Mouse (Mus musculus) midbrain, embryonic 11.5 days (tissue): ENCODE measurements at regions not wholly inside any gene's neighbourhood (a gene's known extent, or its start where the extent isn't known, plus 50 kb on each side); places are given as distances from the start of the nearest gene placed in this dataset.

Experiments used
- ATAC-seq: fragments of 200-750 bp; cut with Nextera tagmentation; 2 replicates; pipeline ENCODE4 v1.8.0; 2017; ENCODE audit warnings: moderate TSS enrichment, moderate library complexity; ENCODE audit not compliant: low FRiP score
- DNase-seq: peaks from one replicate; pipeline ENCODE4 v3.0.0; 2015; ENCODE audit warnings: low spot score; ENCODE audit errors: missing footprints
- H3K27ac ChIP-seq: fragments of 300-500 bp; sonication (generic); 2 replicates; pipeline ENCODE4 v1.5.1; 2014; ENCODE audit warnings: low read depth, low read length
- H3K27me3 ChIP-seq: fragments of 300-500 bp; sonication (generic); 2 replicates; pipeline ENCODE4 v1.6.1; 2014; ENCODE audit warnings: mild to moderate bottlenecking, low read length, moderate library complexity, mixed read lengths; ENCODE audit not compliant: control insufficient read depth, insufficient read depth
- H3K36me3 ChIP-seq: fragments of 300-500 bp; sonication (generic); 2 replicates; pipeline ENCODE4 v1.6.1; 2014; ENCODE audit warnings: mild to moderate bottlenecking, low read length, moderate library complexity, mixed read lengths; ENCODE audit not compliant: control insufficient read depth, insufficient read depth
- H3K4me1 ChIP-seq: fragments of 300-500 bp; sonication (generic); 2 replicates; pipeline ENCODE4 v1.6.1; 2014; ENCODE audit warnings: low read length; ENCODE audit not compliant: control insufficient read depth, insufficient read depth
- H3K4me2 ChIP-seq: fragments of 300-500 bp; sonication (generic); 2 replicates; pipeline ENCODE4 v1.6.1; 2014; ENCODE audit warnings: mild to moderate bottlenecking, moderate library complexity
- H3K4me3 ChIP-seq: fragments of 300-500 bp; sonication (generic); 2 replicates; pipeline ENCODE4 v1.5.1; 2014; ENCODE audit warnings: low read depth, low read length
- H3K9ac ChIP-seq: fragments of 300-500 bp; sonication (generic); 2 replicates; pipeline ENCODE4 v1.6.1; 2014; ENCODE audit warnings: low read length
- H3K9me3 ChIP-seq: fragments of 300-500 bp; sonication (generic); 2 replicates; pipeline ENCODE4 v1.6.1; 2016; ENCODE audit warnings: low read length; ENCODE audit not compliant: control insufficient read depth
- WGBS: fragments of 180-500 bp; shearing (Covaris S2); extraction: QIAGEN DNeasy Blood & Tissue Kit; methylation state at CpG from one replicate; pipeline ENCODE4 v1.1.7; 2014; 5-methylcytosine and 5-hydroxymethylcytosine counted together

DNA sequence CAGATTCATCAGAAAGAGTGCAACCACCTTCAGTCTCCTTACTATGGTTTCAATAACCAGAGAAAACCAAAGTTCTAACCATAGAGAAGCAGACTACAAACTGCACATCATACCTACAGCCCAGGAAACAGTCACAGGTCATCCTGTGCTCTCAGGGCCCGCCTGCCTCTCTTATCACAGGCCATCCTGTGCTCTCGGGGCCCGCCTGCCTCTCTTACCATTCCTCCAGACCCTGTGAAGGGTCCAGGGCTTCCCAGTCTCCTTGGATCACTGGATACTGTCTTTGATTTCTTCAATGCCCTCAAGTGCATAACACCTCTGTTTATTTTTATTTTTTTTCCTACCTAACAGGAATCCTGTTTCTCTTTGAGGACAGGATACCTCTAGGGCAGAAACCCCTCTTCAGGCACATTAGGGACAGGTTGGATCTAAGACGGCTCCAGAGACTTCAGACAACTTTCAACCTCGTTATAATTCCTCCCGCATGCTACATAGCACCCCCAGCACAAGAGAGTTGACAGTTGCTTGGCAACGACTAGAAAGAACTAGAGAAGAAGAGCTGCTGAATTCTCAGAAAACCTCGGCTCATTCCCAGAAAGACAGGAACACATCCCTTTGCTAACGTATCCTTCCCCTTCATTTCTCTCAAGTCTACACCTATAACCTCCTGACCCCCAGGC lies 95.4 kb upstream of the Bmper start:
- no peaks in the 10 kb centered on the region for H3K36me3 ChIP-seq
- H3K4me3 ChIP-seq = no peak overlapping the region
- H3K27me3 ChIP-seq = no peaks in the 10 kb centered on the region
- H3K27ac ChIP-seq = no peak overlapping the region
- ATAC-seq (peak; percentile 64), DNase-seq (no peak)
- WGBS = 40% methylated on average over 9 of the region's 9 CpGs
- no peaks in the 10 kb centered on the region for H3K9me3 ChIP-seq
- peaks cover 12% of the 10 kb centered on the region for H3K4me1 ChIP-seq
- no peak overlapping the region for H3K9ac ChIP-seq
- no peak overlapping the region for H3K4me2 ChIP-seq

DNA sequence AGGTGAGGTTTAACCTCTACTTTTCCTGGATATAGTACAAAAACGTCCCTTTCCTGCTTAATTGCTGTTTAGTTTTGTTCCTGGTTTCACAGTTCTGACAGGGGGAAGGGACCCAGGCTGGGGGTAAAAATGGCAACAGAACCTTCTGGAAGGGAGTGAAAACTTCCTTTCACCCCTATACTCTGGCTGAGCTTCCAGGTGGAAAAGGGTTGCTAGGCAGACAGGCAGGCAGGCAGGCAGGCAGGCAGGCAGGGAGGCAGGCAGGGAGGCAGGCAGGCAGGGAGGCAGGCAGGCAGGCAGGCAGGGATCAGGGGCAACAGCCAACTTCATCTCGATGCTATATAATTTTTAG lies 94.9 kb upstream of the Bmper start:
- WGBS = 80% methylated on average over 2 of the region's 2 CpGs
- H3K4me1 ChIP-seq = peaks cover 12% of the 10 kb centered on the region
- H3K27me3 ChIP-seq = no peaks in the 10 kb centered on the region
- no peak for DNase-seq
- no peak overlapping the region for H3K4me2 ChIP-seq
- no peak for ATAC-seq
- H3K36me3 ChIP-seq = no peaks in the 10 kb centered on the region
- H3K4me3 ChIP-seq = no peak overlapping the region
- H3K9ac ChIP-seq = no peak overlapping the region
- H3K9me3 ChIP-seq = no peaks in the 10 kb centered on the region
- no peak overlapping the region for H3K27ac ChIP-seq

DNA sequence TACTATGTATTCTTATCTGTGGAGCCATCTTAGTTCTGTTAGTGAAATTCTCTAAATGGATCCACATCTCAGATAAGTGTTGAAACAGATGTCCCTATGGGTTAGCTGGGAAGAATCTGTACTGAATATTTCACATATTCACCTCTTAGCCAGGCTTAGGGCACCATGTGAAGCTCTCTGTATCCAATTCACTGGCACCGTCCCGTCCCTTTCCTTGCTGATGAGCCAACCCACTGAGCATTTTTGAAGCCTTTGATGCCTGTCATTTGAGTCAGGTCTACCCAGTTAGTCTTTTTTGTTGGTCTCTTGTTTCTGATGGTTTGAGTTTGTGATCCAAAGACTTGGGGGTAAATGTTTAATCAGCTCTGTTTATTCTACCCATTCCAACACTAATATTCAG lies 88.9 kb upstream of the Bmper start:
- Histone ChIP-seq H3K4me3 (no peak overlapping the region), H3K36me3 (no peaks in the 10 kb centered on the region), H3K9ac (no peak overlapping the region), H3K4me1 (no peaks in the 10 kb centered on the region), H3K4me2 (no peak overlapping the region), H3K9me3 (no peaks in the 10 kb centered on the region), H3K27ac (no peak overlapping the region), H3K27me3 (no peaks in the 10 kb centered on the region)
- 84% methylated on average over 2 of the region's 2 CpGs for WGBS
- DNase-seq (peak; percentile 6), ATAC-seq (no peak)

DNA sequence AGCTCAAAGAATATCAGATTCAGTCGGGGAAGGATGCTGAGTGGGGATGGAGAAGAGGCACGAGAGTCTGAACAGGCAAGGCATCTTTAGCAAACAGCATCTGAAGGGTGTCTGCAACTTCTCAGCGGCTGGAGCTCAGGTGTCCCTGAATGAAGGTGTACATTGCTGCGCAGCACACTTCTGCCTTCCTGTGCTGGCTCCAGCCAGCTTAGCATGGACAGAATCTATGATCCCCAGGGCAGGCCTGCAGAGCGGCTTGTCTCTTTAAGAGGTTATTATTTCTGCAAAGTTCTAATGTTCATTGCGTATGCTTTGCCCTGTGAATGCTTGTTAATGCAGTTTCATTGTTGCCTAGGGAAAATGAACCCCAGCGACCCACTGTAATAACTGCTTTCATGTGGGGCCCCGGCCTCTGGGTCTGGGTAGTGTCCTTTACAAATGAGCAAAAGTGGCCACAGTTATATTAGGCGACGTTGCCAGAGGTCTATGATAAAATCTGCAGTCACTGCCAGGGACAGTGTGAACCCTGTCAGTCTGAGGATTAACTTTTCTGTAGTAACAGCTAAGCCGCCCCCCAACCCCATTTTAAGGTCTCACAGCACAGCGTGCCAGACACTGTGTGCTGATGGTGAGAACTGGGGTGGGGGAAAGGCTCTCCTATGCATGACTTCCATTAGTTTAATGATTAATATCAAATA lies 88.3 kb upstream of the Bmper start:
- H3K36me3 ChIP-seq = no peaks in the 10 kb centered on the region
- H3K9ac ChIP-seq = no peak overlapping the region
- no peak for ATAC-seq
- H3K9me3 ChIP-seq = no peaks in the 10 kb centered on the region
- H3K27ac ChIP-seq = no peak overlapping the region
- H3K4me1 ChIP-seq = peaks cover 2% of the 10 kb centered on the region; the same call in 1 of the 2 replicates
- no peak overlapping the region for H3K4me2 ChIP-seq
- peak; percentile 41 for DNase-seq
- H3K4me3 ChIP-seq = no peak overlapping the region
- H3K27me3 ChIP-seq = no peaks in the 10 kb centered on the region
- WGBS = 83% methylated on average over 12 of the region's 12 CpGs

- no peak overlapping the region for H3K4me3 ChIP-seq
- no peaks in the 10 kb centered on the region for H3K36me3 ChIP-seq
- peaks cover 4% of the 10 kb centered on the region; the same call in 1 of the 2 replicates for H3K4me1 ChIP-seq
- no peak overlapping the region for H3K9ac ChIP-seq
- H3K9me3 ChIP-seq = no peaks in the 10 kb centered on the region
- no peak overlapping the region for H3K4me2 ChIP-seq
- DNase-seq (no peak), ATAC-seq (no peak)
- no peak overlapping the region for H3K27ac ChIP-seq
- H3K27me3 ChIP-seq = no peaks in the 10 kb centered on the region
- WGBS = 88% methylated on average over 5 of the region's 5 CpGs
These were observed 86.4 kb upstream of the Bmper start for GRCm38 (mm10) chr9:23136511-23136910.

- no peak overlapping the region for H3K27ac ChIP-seq
- H3K9me3 ChIP-seq = no peaks in the 10 kb centered on the region
- H3K4me1 ChIP-seq = peaks cover 4% of the 10 kb centered on the region; the same call in 1 of the 2 replicates
- H3K27me3 ChIP-seq = no peaks in the 10 kb centered on the region
- H3K4me2 ChIP-seq = no peak overlapping the region
- ATAC-seq (no peak), DNase-seq (no peak)
- no peak overlapping the region for H3K9ac ChIP-seq
- WGBS = 72% methylated on average over 5 of the region's 5 CpGs
- no peak overlapping the region for H3K4me3 ChIP-seq
- no peaks in the 10 kb centered on the region for H3K36me3 ChIP-seq
These were observed 85.1 kb upstream of the Bmper start for GRCm38 (mm10) chr9:23137682-23138210.

GRCm38 (mm10) chr9:23139580-23140162 lies 83.2 kb upstream of the Bmper start:
- Histone ChIP-seq H3K9me3 (no peaks in the 10 kb centered on the region), H3K4me1 (peaks cover 4% of the 10 kb centered on the region; the same call in 1 of the 2 replicates), H3K9ac (no peak overlapping the region), H3K27ac (no peak overlapping the region), H3K4me3 (no peak overlapping the region), H3K36me3 (no peaks in the 10 kb centered on the region), H3K4me2 (no peak overlapping the region), H3K27me3 (no peaks in the 10 kb centered on the region)
- DNase-seq (no peak), ATAC-seq (peak; percentile 38; the same call in 1 of the 2 replicates)
- WGBS = 49% methylated on average over 4 of the region's 4 CpGs

GRCm38 (mm10) chr9:23144281-23144680 lies 78.6 kb upstream of the Bmper start:
- Histone ChIP-seq H3K27ac (no peak overlapping the region), H3K27me3 (no peaks in the 10 kb centered on the region), H3K36me3 (no peaks in the 10 kb centered on the region), H3K9me3 (no peaks in the 10 kb centered on the region), H3K4me2 (no peak overlapping the region), H3K4me1 (peaks cover 4% of the 10 kb centered on the region; the same call in 1 of the 2 replicates), H3K4me3 (no peak overlapping the region), H3K9ac (no peak overlapping the region)
- DNase-seq = no peak
- 83% methylated on average over 7 of the region's 7 CpGs for WGBS
- ATAC-seq = no peak

DNA sequence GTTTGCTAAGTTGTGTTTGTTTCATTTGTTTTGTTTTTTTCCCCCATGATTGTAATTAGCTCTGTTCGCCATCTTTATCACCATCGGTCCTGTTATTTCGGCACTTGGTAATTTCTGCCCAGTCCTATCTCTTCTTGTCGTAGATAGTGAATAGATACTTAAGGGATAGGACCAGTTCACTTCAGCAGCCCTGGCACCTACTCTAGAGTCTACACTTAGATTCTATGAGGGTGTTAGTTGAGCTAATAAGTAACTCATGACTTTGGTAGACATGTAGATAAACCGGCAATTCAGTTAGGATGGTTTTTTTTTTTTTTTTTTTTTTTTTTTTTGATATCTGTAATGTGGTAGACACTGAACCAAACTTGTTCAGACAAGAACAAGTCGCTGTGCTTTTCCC lies 72.5 kb upstream of the Bmper start:
- Histone ChIP-seq H3K9me3 (no peaks in the 10 kb centered on the region), H3K27ac (no peak overlapping the region), H3K27me3 (no peaks in the 10 kb centered on the region), H3K4me2 (no peak overlapping the region), H3K4me3 (no peak overlapping the region), H3K36me3 (no peaks in the 10 kb centered on the region), H3K9ac (no peak overlapping the region), H3K4me1 (no peaks in the 10 kb centered on the region)
- no peak for DNase-seq
- 90% methylated on average over 6 of the region's 6 CpGs for WGBS
- no peak for ATAC-seq
